Mouse (Mus musculus) C2C12 (cell line): Measurements from ENCODE around the gene Xxylt1.

Source experiments
- CTCF ChIP-seq: IDR thresholded peaks from one replicate; pipeline ENCODE4 v1.5.1; 2011; ENCODE audit not compliant: control insufficient read depth, insufficient read depth, insufficient read length
- MAX ChIP-seq: IDR thresholded peaks from one replicate; pipeline ENCODE4 v1.6.1; 2011; ENCODE audit warnings: mild to moderate bottlenecking, control low read depth
- MYOD1 ChIP-seq: IDR thresholded peaks from one replicate; pipeline ENCODE4 v1.6.1; 2011; ENCODE audit warnings: low read depth; ENCODE audit not compliant: control insufficient read depth, insufficient read length
- USF1 ChIP-seq: IDR thresholded peaks from one replicate; pipeline ENCODE4 v1.6.1; 2011; ENCODE audit warnings: low read depth, mild to moderate bottlenecking, control low read depth, moderate library complexity

DNA sequence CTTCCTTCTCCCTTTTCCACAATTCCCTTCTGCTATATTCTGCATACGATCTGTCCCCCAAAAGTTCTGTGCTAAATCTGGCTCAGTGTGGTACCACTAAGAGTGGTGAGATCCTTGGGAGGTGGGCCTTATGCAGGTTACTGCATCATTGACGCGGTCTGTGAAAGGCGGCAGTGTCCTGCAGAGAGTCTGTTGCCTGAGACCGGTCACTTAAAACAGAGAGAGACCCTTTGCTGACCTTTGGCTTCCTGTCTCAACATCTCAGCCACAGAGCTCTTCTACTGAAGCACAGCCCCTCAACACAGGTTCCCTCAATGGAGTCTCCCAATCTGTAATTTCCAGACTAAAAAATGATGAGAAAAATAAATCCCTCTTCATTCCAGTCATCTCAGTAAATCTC, 43.8 kb upstream of the Xxylt1 start:
- no peak for TF ChIP-seq CTCF
- no peak for TF ChIP-seq USF1
- no peak for TF ChIP-seq MAX
- TF ChIP-seq MYOD1, result no peak
